Mouse (Mus musculus) cerebellum, adult 9-10 months (tissue): ENCODE measurements at regions not wholly inside any gene's neighbourhood (a gene's known extent, or its start where the extent isn't known, plus 50 kb on each side); places are given as distances from the start of the nearest gene placed in this dataset.
"Not testable (repeated sequence)": the region's sequence is repeated elsewhere in the genome, so short reads cannot be mapped to it uniquely, and the experiment has no call there.

Source experiments
- DNase-seq: peaks from one replicate; pipeline ENCODE4 v3.0.0; 2022

GRCm38 (mm10) chr9:88238346-88238745 lies 88.7 kb upstream of the Nt5e start:
- DNase-seq: no peak

GRCm38 (mm10) chr9:88240740-88241139 lies 86.3 kb upstream of the Nt5e start:
- no peak for DNase-seq

- peak; percentile 89 for DNase-seq
Observed at GRCm38 (mm10) chr9:88241203-88241995, 85.6 kb upstream of the Nt5e start.

- DNase-seq: no peak
Observed at GRCm38 (mm10) chr9:88242530-88242929, 84.5 kb upstream of the Nt5e start.

- no peak for DNase-seq
Observed at GRCm38 (mm10) chr9:88244492-88244891, 82.5 kb upstream of the Nt5e start.

GRCm38 (mm10) chr9:88255948-88256347 lies 71.0 kb upstream of the Nt5e start:
- DNase-seq: no peak

- no peak for DNase-seq
Observed at GRCm38 (mm10) chr9:88259627-88260026, 67.4 kb upstream of the Nt5e start.

GRCm38 (mm10) chr9:88260072-88260635 lies 66.8 kb upstream of the Nt5e start:
- DNase-seq: no peak

- no peak for DNase-seq
Observed at GRCm38 (mm10) chr9:88262461-88262860, 64.5 kb upstream of the Nt5e start.

GRCm38 (mm10) chr9:88266346-88266745 lies 60.7 kb upstream of the Nt5e start:
- DNase-seq: not testable (repeated sequence)

- DNase-seq: no peak
Observed at GRCm38 (mm10) chr9:88268811-88269210, 58.2 kb upstream of the Nt5e start.

- no peak for DNase-seq
Observed at GRCm38 (mm10) chr9:88269216-88269615, 57.8 kb upstream of the Nt5e start.

GRCm38 (mm10) chr9:88270836-88271235 lies 56.2 kb upstream of the Nt5e start:
- no peak for DNase-seq

- DNase-seq: no peak
Observed at GRCm38 (mm10) chr9:88273304-88273703, 53.7 kb upstream of the Nt5e start.

GRCm38 (mm10) chr9:88274040-88274439 lies 53.0 kb upstream of the Nt5e start:
- peak; percentile 47 for DNase-seq

- no peak for DNase-seq
Observed at GRCm38 (mm10) chr9:88274681-88275336, 52.2 kb upstream of the Nt5e start.

GRCm38 (mm10) chr9:88276023-88276568 lies 50.9 kb upstream of the Nt5e start:
- DNase-seq: no peak

GRCm38 (mm10) chr9:88277031-88277430 lies 50.0 kb upstream of the Nt5e start:
- DNase-seq: no peak
